Mouse (Mus musculus) hindbrain, embryonic 13.5 days (tissue): ENCODE results near the gene Cdc14a. TPM values are rescaled to one million over a fixed set of nuclear protein-coding genes. Genes with fewer than 3 reads are reported as not detected.

ENCODE experiments used
- ATAC-seq: fragments of 200-750 bp; cut with Nextera tagmentation; 2 replicates; pipeline ENCODE4 v1.8.0; 2017; ENCODE audit warnings: moderate TSS enrichment; ENCODE audit not compliant: low FRiP score
- H3K27ac ChIP-seq: fragments of 300-500 bp; sonication (generic); 2 replicates; pipeline ENCODE4 v1.5.1; 2015; ENCODE audit warnings: inconsistent platforms, mild to moderate bottlenecking, moderate library complexity
- H3K27me3 ChIP-seq: fragments of 300-500 bp; sonication (generic); 2 replicates; pipeline ENCODE4 v1.6.1; 2015; ENCODE audit warnings: mild to moderate bottlenecking, inconsistent platforms
- H3K36me3 ChIP-seq: fragments of 300-500 bp; sonication (generic); 2 replicates; pipeline ENCODE4 v1.6.1; 2015; ENCODE audit warnings: mild to moderate bottlenecking, inconsistent platforms
- H3K4me1 ChIP-seq: fragments of 300-500 bp; sonication (generic); replicated peaks from 2 replicates; pipeline ENCODE4 v1.6.1; 2015; ENCODE audit warnings: inconsistent platforms
- H3K4me2 ChIP-seq: fragments of 300-500 bp; sonication (generic); 2 replicates; pipeline ENCODE4 v1.6.1; 2015; ENCODE audit warnings: inconsistent platforms, mild to moderate bottlenecking, moderate library complexity
- H3K4me3 ChIP-seq: fragments of 300-500 bp; sonication (generic); 2 replicates; pipeline ENCODE4 v1.5.1; 2015; ENCODE audit warnings: mild to moderate bottlenecking, inconsistent platforms
- H3K9ac ChIP-seq: fragments of 300-500 bp; sonication (generic); 2 replicates; pipeline ENCODE4 v1.6.1; 2015; ENCODE audit warnings: mild to moderate bottlenecking, inconsistent platforms
- H3K9me3 ChIP-seq: fragments of 300-500 bp; sonication (generic); 2 replicates; pipeline ENCODE4 v1.6.1; 2016; ENCODE audit warnings: inconsistent platforms
- WGBS: fragments of 180-500 bp; shearing (Covaris S2); methylation state at CpG from one replicate; pipeline ENCODE4 v1.1.7; 2015; 5-methylcytosine and 5-hydroxymethylcytosine counted together
- polyA plus RNA-seq: library from polyadenylated mRNA; unstranded; fragments of >200 nt; fragmentation: Nextera tagmentation; extraction: Ambion mirVana; gene quantifications from 2 replicates; pipeline ENCODE4 v1.2.1, GENCODE M21; 2015

Gene Cdc14a
- polyA plus RNA-seq, 1 experiment from 2014 or later: 7.0 TPM

DNA sequence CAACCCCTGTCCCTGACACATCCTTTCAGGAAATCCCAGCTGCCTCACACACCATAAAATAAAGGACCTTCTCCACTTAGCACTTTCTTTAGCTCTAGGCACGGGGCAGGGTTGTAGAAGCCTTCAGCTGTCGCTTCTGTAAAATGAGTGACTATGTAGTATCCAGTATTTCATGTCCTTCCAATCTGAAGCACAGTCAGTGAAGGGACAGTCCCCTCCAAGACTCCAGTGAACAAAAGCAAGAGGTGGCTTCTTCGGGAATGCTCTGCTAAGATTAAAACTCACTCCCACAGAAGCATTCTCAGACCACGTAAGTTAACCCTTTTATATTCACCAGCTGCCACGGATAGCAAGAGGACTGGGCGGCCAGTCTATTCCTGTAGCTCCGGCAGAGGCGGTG, 14.3 kb downstream of the Cdc14a start:
- Histone ChIP-seq H3K27ac (no peak overlapping the region), H3K36me3 (no peaks in the 10 kb centered on the region), H3K9ac (no peak overlapping the region), H3K4me1 (peaks cover 9% of the 10 kb centered on the region), H3K9me3 (no peaks in the 10 kb centered on the region), H3K4me3 (no peak overlapping the region), H3K4me2 (no peak overlapping the region), H3K27me3 (no peaks in the 10 kb centered on the region)
- ATAC-seq: no peak
- WGBS: 79% methylated on average over 8 of the region's 8 CpGs

DNA sequence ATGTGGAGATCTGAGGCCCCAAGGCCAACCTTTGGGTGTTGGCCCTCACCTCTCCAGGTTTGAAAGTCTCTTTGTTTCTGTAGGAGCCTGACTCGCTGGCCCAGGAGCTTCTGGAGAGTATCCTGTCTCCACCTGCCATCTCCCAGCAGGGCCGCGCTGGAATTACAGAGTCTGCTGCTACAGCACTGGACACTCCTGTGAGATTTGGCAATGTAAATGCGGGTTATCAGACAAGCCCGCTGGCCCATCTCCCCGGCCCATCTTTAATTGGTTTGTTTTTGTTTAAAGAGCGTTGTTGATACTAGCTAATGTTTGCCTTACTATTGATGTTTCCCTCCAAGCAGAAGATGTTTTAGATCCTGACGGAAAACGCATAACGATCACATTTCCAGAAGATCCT, 15.0 kb downstream of the Cdc14a start:
- peaks cover 9% of the 10 kb centered on the region for H3K4me1 ChIP-seq
- H3K4me3 ChIP-seq: no peak overlapping the region
- 92% methylated on average over 10 of the region's 10 CpGs for WGBS
- H3K9me3 ChIP-seq: no peaks in the 10 kb centered on the region
- H3K9ac ChIP-seq: no peak overlapping the region
- H3K27me3 ChIP-seq: no peaks in the 10 kb centered on the region
- no peak for ATAC-seq
- no peak overlapping the region for H3K4me2 ChIP-seq
- H3K27ac ChIP-seq: no peak overlapping the region
- no peaks in the 10 kb centered on the region for H3K36me3 ChIP-seq

DNA sequence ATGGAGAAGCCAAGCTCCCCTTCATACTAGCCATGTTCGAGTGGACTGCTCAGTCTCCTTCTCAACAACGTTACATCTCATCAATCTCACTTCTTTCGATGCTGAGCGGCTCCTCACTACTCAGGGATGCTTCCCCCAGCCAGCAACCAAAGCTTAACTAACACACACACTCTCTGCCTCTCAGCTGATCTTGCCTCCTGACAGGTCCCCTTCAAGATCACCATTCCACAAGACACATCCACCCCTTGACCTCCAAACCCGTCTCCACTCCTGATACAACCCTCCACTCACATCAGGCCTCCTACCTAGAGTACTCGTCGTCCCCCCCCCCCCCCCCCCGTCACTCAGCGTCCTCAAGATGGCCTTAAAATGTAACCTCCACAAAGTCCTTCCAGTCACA, 18.3 kb downstream of the Cdc14a start:
- H3K9ac ChIP-seq: no peak overlapping the region
- WGBS: 85% methylated on average over 9 of the region's 9 CpGs
- ATAC-seq: no peak
- H3K4me1 ChIP-seq: peaks cover 5% of the 10 kb centered on the region
- H3K36me3 ChIP-seq: no peaks in the 10 kb centered on the region
- H3K27me3 ChIP-seq: no peaks in the 10 kb centered on the region
- H3K27ac ChIP-seq: no peak overlapping the region
- H3K4me2 ChIP-seq: no peak overlapping the region
- H3K4me3 ChIP-seq: no peak overlapping the region
- no peaks in the 10 kb centered on the region for H3K9me3 ChIP-seq

DNA sequence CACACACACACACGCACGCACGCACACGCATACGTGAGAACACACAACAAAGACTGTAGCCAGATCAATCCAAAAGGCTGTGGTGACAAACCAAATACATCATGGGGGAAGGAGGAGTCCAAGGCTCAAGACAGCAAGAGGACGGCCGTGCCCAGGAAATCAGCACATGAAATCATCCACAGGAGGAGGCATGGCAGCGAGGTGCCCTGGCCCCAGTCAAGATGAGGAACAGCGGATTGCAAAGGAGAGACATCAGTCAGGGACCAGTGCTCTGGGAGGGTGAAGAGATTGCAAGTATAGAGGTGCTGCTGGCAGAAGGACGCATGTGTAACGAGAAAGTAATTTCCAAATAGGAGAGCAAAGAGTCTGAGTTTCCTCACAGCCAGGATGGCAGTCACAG, 22.4 kb downstream of the Cdc14a start:
- no peak for ATAC-seq
- Histone ChIP-seq H3K27me3 (no peaks in the 10 kb centered on the region), H3K27ac (no peak overlapping the region), H3K4me3 (no peak overlapping the region), H3K4me2 (no peak overlapping the region), H3K36me3 (no peaks in the 10 kb centered on the region), H3K4me1 (peaks cover 19% of the 10 kb centered on the region), H3K9me3 (no peaks in the 10 kb centered on the region), H3K9ac (no peak overlapping the region)
- 84% methylated on average over 11 of the region's 11 CpGs for WGBS

DNA sequence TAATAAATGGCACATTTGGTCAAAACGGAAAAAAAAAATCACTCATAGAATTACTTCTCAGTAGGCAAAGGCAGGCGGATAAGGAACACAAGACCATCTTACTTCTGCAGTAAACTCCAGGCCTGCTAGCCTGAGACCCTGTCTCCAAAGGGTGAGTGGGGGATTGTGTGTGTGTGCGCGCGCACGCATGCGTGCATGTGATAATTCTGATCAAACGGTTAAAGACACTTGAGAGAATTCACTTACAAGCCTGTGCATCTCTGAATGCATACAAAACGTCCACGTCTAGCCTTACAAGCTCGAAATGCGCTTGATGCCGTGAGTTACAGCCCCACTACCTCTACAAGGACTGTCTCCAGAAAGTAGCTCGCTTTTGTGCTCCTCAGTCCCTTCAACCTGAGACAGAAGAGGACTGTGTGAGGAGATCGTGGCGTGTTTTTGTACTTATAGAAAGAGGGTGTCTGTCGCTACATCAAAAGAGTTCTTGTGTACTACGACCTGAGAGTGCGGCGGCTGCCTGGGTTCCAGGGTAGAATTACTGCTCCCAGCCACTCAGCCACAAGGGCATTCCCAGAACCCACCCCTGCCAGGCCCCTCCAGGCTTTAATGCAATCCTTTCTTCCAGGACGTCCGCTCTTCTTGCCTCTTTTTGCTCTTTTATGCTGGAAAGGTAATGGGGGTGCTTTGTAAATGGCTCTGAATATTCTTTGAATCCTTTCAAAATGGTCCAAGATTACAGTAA, 24.3 kb downstream of the Cdc14a start:
- Histone ChIP-seq H3K27me3 (no peaks in the 10 kb centered on the region), H3K4me1 (peaks cover 19% of the 10 kb centered on the region), H3K4me3 (no peak overlapping the region), H3K27ac (0 out of 2 replicates have a peak overlapping the region, but pooled peaks have one; percentile 35), H3K9ac (no peak overlapping the region), H3K36me3 (no peaks in the 10 kb centered on the region), H3K4me2 (0 out of 2 replicates have a peak overlapping the region, but pooled peaks have one; percentile 4), H3K9me3 (no peaks in the 10 kb centered on the region)
- ATAC-seq: no peak
- 68% methylated on average over 22 of the region's 22 CpGs for WGBS

DNA sequence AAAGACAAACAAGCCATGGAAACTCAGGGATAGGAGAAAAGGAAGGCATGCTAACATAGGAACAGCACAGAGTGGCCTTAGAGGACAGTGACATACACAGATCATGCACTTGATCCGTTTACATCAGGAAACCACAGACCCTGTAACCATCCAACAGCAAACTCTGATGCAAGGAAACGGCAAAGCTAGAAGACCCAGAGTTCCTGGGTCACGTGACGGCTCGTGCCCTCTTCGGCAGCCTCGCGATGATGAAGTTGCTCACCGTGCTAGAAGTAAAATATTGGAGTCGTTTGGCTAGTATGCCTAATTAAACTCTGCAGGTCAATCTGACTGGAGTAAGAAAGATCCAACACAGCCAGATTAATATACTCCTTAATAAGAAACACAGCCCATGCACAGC, 25.3 kb downstream of the Cdc14a start:
- Histone ChIP-seq H3K9me3 (no peaks in the 10 kb centered on the region), H3K9ac (no peak overlapping the region), H3K4me3 (no peak overlapping the region), H3K27me3 (no peaks in the 10 kb centered on the region), H3K4me2 (peak overlapping the region; percentile 6; the same call in 1 of the 2 replicates), H3K27ac (no peak overlapping the region), H3K36me3 (no peaks in the 10 kb centered on the region), H3K4me1 (peaks cover 19% of the 10 kb centered on the region)
- no peak for ATAC-seq
- 78% methylated on average over 10 of the region's 10 CpGs for WGBS

DNA sequence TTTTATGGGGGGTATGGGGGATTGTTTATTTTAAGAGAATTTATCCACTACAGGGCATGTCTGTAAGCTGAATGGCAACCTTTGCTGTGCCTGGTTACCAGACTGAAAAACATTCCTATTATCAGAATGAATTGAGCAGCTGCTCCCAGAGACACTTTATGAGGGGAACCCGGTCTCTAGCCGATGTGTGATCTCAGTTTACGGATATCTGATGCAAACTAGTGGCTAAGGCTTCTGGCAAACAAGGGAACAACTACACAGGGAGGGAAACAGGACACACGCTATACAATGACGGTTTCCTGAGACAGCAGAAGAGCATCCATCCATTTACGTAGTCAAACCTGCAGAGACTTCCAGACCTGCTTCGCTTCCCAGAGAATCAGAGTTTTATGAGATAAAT, 25.9 kb downstream of the Cdc14a start:
- Histone ChIP-seq H3K4me3 (no peak overlapping the region), H3K36me3 (no peaks in the 10 kb centered on the region), H3K9me3 (no peaks in the 10 kb centered on the region), H3K27me3 (no peaks in the 10 kb centered on the region), H3K4me2 (no peak overlapping the region), H3K9ac (no peak overlapping the region; the same call in 1 of the 2 replicates), H3K4me1 (peaks cover 19% of the 10 kb centered on the region), H3K27ac (no peak overlapping the region)
- 52% methylated on average over 7 of the region's 7 CpGs for WGBS
- no peak for ATAC-seq

DNA sequence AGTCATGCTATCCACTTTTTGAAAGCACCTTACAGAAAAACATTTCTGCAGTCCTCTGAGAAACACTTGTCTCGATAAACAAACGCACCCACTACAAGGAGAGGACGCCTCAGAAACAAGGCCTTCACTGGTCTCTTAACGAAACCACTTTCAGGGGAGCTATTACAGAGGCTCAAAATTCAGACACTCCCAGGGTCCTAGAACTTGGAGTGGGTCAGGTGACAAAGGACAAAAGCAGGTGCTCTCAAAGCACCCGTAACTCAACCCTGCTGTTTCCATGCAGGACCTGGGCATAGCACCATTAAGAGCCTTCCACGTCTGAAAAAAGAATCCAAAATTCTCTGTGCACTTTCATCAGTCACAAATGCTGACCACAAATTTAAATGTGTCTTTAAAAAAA, 26.5 kb downstream of the Cdc14a start:
- 92% methylated on average over 6 of the region's 6 CpGs for WGBS
- Histone ChIP-seq H3K4me3 (no peak overlapping the region), H3K27ac (peak overlapping the region; percentile 52), H3K4me2 (no peak overlapping the region), H3K9ac (no peak overlapping the region), H3K27me3 (no peaks in the 10 kb centered on the region), H3K9me3 (no peaks in the 10 kb centered on the region), H3K36me3 (no peaks in the 10 kb centered on the region), H3K4me1 (peaks cover 19% of the 10 kb centered on the region)
- ATAC-seq: no peak

DNA sequence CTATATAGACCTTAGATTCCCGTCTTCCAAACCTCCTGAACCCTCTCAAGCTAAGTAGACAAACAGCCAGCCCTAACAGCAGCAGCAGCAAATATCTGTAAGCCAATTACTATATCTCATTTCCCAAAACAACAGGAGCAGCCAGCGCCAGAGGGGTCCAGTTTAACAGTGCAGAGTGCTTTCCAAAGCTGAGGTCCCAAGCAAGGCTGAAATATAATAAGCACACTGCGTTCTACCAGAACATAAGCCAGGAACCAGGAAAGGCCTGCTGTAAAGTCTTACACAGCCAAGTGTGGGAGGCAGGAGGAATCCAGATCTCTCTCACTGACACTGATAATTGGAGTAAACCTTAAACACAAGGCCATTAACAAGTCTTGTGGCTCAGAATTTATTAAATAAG, 27.3 kb downstream of the Cdc14a start:
- peaks cover 19% of the 10 kb centered on the region for H3K4me1 ChIP-seq
- no peak overlapping the region for H3K9ac ChIP-seq
- no peaks in the 10 kb centered on the region for H3K27me3 ChIP-seq
- H3K36me3 ChIP-seq: no peaks in the 10 kb centered on the region
- ATAC-seq: no peak
- no peak overlapping the region for H3K27ac ChIP-seq
- no peak overlapping the region for H3K4me3 ChIP-seq
- H3K4me2 ChIP-seq: no peak overlapping the region
- 90% methylated on average over 3 of the region's 3 CpGs for WGBS
- no peaks in the 10 kb centered on the region for H3K9me3 ChIP-seq

DNA sequence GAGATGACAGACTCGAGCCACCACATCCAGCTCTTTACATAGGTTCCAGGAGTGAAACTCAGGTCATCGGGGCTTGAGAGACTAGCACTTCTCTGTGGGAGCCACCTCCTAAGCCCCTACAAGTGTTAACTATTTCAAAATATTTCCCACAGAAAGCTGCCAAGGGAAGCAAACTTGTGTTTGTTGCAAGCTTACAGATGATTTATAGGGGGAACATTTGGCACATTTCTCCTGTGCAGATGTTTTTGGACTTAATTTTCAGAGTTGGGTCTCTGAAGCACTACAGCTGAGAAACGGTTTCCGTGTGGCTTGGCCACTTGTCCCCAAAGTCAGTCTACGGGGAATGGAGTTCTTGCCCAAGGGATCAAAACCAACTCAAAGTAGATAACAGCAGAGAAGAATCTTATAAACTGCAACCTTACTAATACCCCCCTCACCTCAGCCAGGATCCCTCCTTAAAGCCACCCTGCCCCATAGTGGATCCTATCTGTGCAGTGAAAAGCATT, 28.9 kb downstream of the Cdc14a start:
- 88% methylated on average over 5 of the region's 5 CpGs for WGBS
- ATAC-seq: no peak

DNA sequence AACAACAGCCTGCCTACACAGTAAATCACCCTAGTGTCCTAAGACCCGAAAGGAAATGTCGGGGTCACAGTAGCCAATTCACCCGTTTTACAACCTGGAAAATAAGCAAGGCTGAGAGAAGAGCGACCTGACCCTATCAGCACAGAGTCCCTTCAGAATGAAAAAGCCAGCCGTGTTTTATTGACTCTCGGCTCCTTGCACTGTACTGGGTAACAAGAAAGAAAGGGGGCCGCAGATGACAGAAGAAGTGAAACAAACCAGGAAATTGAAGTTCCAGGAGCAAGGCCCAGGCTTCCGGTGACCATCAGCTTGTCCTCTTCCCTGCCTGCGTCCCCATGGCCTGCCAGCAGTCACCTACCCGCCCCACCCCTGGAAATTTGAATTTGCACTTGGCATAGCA, 32.4 kb downstream of the Cdc14a start:
- 73% methylated on average over 10 of the region's 10 CpGs for WGBS
- Histone ChIP-seq H3K36me3 (peaks cover 3% of the 10 kb centered on the region), H3K4me3 (no peak overlapping the region)

More for the DNA sequence above, 28.9 kb downstream of the Cdc14a start:
- no peak overlapping the region for H3K27ac ChIP-seq
- no peak overlapping the region for H3K9ac ChIP-seq
- peaks cover 22% of the 10 kb centered on the region for H3K4me1 ChIP-seq
- no peaks in the 10 kb centered on the region for H3K36me3 ChIP-seq
- no peaks in the 10 kb centered on the region for H3K9me3 ChIP-seq
- H3K27me3 ChIP-seq: no peaks in the 10 kb centered on the region
- no peak overlapping the region for H3K4me3 ChIP-seq
- no peak overlapping the region for H3K4me2 ChIP-seq

DNA sequence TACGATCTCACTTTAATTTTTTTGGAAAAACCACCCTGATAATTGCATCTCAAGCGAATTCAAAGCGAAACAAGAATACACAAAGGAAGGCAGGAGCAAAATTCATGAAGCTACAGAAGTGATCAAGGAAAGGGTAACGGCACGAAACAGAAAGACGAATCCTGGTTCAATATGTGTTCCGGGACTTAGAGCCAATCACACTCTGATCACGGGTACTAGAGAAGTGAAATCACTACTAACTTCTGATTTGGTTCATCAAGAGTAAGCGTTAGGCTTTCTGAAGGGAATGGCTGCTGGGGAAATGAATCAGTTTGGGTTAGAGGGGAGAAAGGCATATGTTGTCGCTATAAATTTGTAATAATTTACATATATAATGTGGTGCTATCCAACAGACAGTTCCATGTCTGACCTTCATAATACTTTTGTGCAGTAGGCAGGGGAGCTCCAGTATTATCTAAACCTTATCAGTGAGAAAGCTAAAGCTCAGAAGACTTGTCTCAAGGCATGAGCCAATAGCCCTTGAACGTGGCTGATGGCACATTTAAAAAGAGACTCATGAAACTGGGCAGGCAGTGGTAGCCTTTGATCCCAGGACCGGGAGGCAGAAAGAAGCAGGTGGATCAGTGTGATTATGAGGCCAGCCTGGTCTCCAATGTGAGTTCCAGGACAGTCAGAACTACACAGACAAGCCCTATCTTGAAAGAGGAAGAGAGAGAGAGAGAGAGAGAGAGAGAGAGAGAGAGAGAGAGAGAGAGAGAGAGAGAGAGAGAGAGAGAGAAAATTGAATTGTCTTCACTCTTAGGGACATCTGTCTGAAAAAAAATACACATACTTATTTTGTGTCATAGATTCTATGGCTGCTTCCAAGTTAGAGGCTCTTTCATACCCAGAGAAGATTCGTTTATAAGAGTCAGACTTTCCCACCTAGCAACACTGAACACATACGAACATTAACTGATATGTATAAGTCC, 34.0 kb downstream of the Cdc14a start:
- Histone ChIP-seq H3K4me3 (no peak overlapping the region), H3K9me3 (no peaks in the 10 kb centered on the region), H3K36me3 (peaks cover 3% of the 10 kb centered on the region), H3K4me2 (no peak overlapping the region), H3K4me1 (0 out of 2 replicates have a peak, but pooled peaks cover 3% of the 10 kb centered on the region), H3K9ac (no peak overlapping the region), H3K27ac (no peak overlapping the region), H3K27me3 (no peaks in the 10 kb centered on the region)
- no peak for ATAC-seq
- 93% methylated on average over 14 of the region's 14 CpGs for WGBS

More for the DNA sequence above, 32.4 kb downstream of the Cdc14a start:
- Histone ChIP-seq H3K9ac (no peak overlapping the region), H3K4me2 (no peak overlapping the region), H3K4me1 (0 out of 2 replicates have a peak, but pooled peaks cover 3% of the 10 kb centered on the region), H3K27me3 (no peaks in the 10 kb centered on the region), H3K27ac (no peak overlapping the region), H3K9me3 (no peaks in the 10 kb centered on the region)
- no peak for ATAC-seq
